Mouse (Mus musculus): ENCODE results near the gene Stk25. TPM values are rescaled to one million over a fixed set of nuclear protein-coding genes. Genes with fewer than 3 reads are reported as not detected.

The Stk25 gene
- total RNA-seq, 2 experiments from 2014 or later, result 98.8 to 104 TPM

- no peak for DNase-seq
Observed at GRCm38 (mm10) chr1:93607090-93608083, 51.1 kb downstream of the Stk25 start.

GRCm38 (mm10) chr1:93603921-93604320 is 54.5 kb downstream of the Stk25 start:
- no peak for DNase-seq

- DNase-seq, result no peak
Observed at GRCm38 (mm10) chr1:93602911-93603310, 55.5 kb downstream of the Stk25 start.

DNA sequence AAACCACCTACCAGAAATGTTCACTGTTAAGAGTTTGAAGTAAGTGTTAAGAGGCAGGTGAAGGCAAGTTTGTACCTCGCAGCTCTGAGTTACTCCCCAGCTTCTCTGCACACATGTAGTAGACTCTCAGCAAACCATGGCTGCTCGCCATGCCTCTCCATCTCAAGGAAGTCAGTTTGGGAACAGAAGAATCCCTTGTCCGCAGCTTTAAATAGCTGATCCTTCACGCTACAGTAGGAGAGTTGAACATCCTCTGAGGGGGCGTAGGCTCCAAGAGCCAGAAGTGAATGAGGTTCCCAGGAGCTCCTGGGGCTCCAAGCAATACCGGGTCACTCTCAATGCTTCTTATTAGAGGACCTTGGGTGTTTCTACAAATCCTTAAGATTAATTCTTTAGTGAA is 62.5 kb downstream of the Stk25 start:
- no peak for DNase-seq

GRCm38 (mm10) chr1:93593960-93594359 is 64.5 kb downstream of the Stk25 start:
- DNase-seq, result no peak

GRCm38 (mm10) chr1:93588346-93588745 is 70.1 kb downstream of the Stk25 start:
- no peak for DNase-seq

DNA sequence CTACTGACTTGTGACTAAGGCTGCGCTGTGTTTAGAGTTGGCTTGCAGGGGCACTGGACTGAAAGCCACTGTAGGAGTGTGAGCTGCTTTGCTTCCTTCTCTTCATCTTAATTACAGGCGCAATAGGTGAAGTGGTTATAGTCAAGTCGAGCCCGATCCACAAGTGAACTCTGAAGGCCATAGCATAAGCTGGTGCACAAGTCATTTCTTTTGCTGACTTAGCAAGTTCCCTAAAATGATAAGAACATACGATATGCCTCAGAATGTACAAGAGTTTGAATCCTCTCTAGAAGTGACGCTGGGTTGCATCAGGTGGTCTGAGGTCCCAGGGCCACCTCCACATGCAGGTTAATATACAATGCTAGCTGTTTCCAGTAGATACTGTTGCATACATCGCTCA is 76.9 kb downstream of the Stk25 start:
- DNase-seq, result no peak

GRCm38 (mm10) chr1:93577861-93578260 is 80.6 kb downstream of the Stk25 start:
- DNase-seq, result no peak

DNA sequence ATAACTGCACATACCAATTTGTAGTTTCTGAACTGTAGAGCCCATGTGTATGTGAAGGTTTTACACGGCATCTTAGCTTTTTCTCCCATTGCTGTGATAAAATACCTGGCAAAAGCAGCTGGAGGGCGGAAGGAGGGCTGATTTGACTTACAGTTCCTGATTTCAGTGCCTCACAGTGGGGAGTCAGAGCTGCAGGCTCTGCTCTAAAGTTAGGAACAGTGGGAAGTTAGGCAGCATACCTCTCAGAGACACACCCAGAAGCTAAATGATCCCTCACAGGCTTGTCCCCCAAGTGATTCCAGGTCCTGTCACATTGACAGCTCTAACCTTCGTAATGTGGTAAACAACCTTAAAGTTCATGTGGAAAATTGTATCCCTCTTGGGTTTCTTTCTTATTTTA is 81.4 kb downstream of the Stk25 start:
- no peak for DNase-seq

Other genes with a start within 250 kb of the Stk25 start
- gene Hdlbp, start 179.8 kb downstream of the Stk25 start, total RNA-seq (2021), result 100 to 1,000 TPM; 229 to 252 TPM
- gene Farp2, start 146.6 kb downstream of the Stk25 start, total RNA-seq (2021), result 10 to 100 TPM; 14.9 to 18.4 TPM
- 1 to 10 TPM; 5.6 to 6.4 TPM for gene Bok, start 27.0 kb upstream of the Stk25 start, total RNA-seq (2021)
- gene Atg4b, start 92.8 kb upstream of the Stk25 start, total RNA-seq (2021), result 10 to 100 TPM; 32.3 to 41.2 TPM
- 10 to 100 TPM; 32.3 to 38.8 TPM for gene Thap4, start 96.2 kb upstream of the Stk25 start, total RNA-seq (2021)
- gene Dtymk, start 143.3 kb upstream of the Stk25 start, total RNA-seq (2021), result 10 to 100 TPM; 33.4 to 40.5 TPM
- 1 to 10 TPM; 4.8 to 5.7 TPM for gene Ing5, start 145.3 kb upstream of the Stk25 start, total RNA-seq (2021)
- gene D2hgdh, start 166.2 kb upstream of the Stk25 start, total RNA-seq (2021), result 10 to 100 TPM; 19.5 to 24.4 TPM
- not detected for gene Gal3st2, start 202.6 kb upstream of the Stk25 start, total RNA-seq (2021)

All from gastrocnemius, postnatal 10 days (tissue).